Mouse (Mus musculus) cortical plate, adult 2 months (tissue): ENCODE results near the gene Fbxo44.
A peak's percentile ranks its signal among the peaks of the same experiment; 100 is the strongest.

Experiments used
- CTCF ChIP-seq: fragments of 200-500 bp; IDR thresholded peaks from 2 replicates; pipeline ENCODE4 v1.5.1; 2011; ENCODE audit warnings: mild to moderate bottlenecking, control low read depth, low read length; ENCODE audit not compliant: insufficient read depth; ENCODE audit errors: extremely low read depth
- POLR2A ChIP-seq: fragments of 200-500 bp; IDR thresholded peaks from 2 replicates; pipeline ENCODE4 v1.6.1; 2011; ENCODE audit warnings: mild to moderate bottlenecking, low read length, control low read depth; ENCODE audit not compliant: insufficient read depth; ENCODE audit errors: extremely low read depth

- TF ChIP-seq CTCF, result no peak
- TF ChIP-seq POLR2A, result peak; percentile 9; the same call in 1 of the 2 replicates
Measured at GRCm38 (mm10) chr4:148166431-148166830, 6.1 kb upstream of the Fbxo44 start.
